Mouse (Mus musculus) lung, embryonic 16.5 days (tissue): ENCODE data around the gene Vps8. TPM values are rescaled to one million over a fixed set of nuclear protein-coding genes. Genes with fewer than 3 reads are reported as not detected.

Experiments
- ATAC-seq: fragments of 200-750 bp; cut with Nextera tagmentation; 2 replicates; pipeline ENCODE4 v1.8.0; 2017; ENCODE audit warnings: low read depth, mild to moderate bottlenecking, moderate library complexity
- H3K27ac ChIP-seq: fragments of 300-500 bp; sonication (generic); 2 replicates; pipeline ENCODE4 v1.5.1; 2014; ENCODE audit warnings: mild to moderate bottlenecking, control low read depth, low read length
- H3K27me3 ChIP-seq: fragments of 300-500 bp; sonication (generic); 2 replicates; pipeline ENCODE4 v1.6.1; 2014; ENCODE audit warnings: low read depth, low read length, mixed read lengths; ENCODE audit not compliant: control insufficient read depth, insufficient read depth
- H3K36me3 ChIP-seq: fragments of 300-500 bp; sonication (generic); 2 replicates; pipeline ENCODE4 v1.6.1; 2014; ENCODE audit warnings: low read length; ENCODE audit not compliant: control insufficient read depth, insufficient read depth
- H3K4me1 ChIP-seq: fragments of 300-500 bp; sonication (generic); replicated peaks from 2 replicates; pipeline ENCODE4 v1.6.1; 2014; ENCODE audit warnings: low read length, mixed read lengths; ENCODE audit not compliant: control insufficient read depth, insufficient read depth
- H3K4me2 ChIP-seq: fragments of 300-500 bp; sonication (generic); 2 replicates; pipeline ENCODE4 v1.6.1; 2014; ENCODE audit warnings: low read depth, low read length, control low read depth
- H3K4me3 ChIP-seq: fragments of 300-500 bp; sonication (generic); 2 replicates; pipeline ENCODE4 v1.5.1; 2014; ENCODE audit warnings: mild to moderate bottlenecking, low read length, control low read depth
- H3K9ac ChIP-seq: fragments of 300-500 bp; sonication (generic); 2 replicates; pipeline ENCODE4 v1.6.1; 2014; ENCODE audit warnings: low read length, control low read depth
- H3K9me3 ChIP-seq: fragments of 300-500 bp; sonication (generic); 2 replicates; pipeline ENCODE4 v1.6.1; 2016; ENCODE audit warnings: low read length; ENCODE audit not compliant: control insufficient read depth
- WGBS: fragments of 180-500 bp; shearing (Covaris S2); extraction: QIAGEN DNeasy Blood & Tissue Kit; methylation state at CpG from one replicate; pipeline ENCODE4 v1.1.7; 2014; 5-methylcytosine and 5-hydroxymethylcytosine counted together
- polyA plus RNA-seq: library from polyadenylated mRNA; unstranded; fragments of >200 nt; fragmentation: Nextera tagmentation; extraction: Ambion mirVana; gene quantifications from 2 replicates; pipeline ENCODE4 v1.2.1, GENCODE M21; 2015

The Vps8 gene
- polyA plus RNA-seq, 1 experiment from 2014 or later = 16.4 TPM

- H3K36me3 ChIP-seq = no peaks in the 10 kb centered on the region
- peaks cover 21% of the 10 kb centered on the region for H3K4me1 ChIP-seq
- no peak overlapping the region for H3K4me3 ChIP-seq
- 44% methylated on average over 11 of the region's 11 CpGs for WGBS
- no peak overlapping the region for H3K9ac ChIP-seq
- H3K27ac ChIP-seq = no peak overlapping the region
- no peak for ATAC-seq
- no peaks in the 10 kb centered on the region for H3K9me3 ChIP-seq
- no peaks in the 10 kb centered on the region for H3K27me3 ChIP-seq
- H3K4me2 ChIP-seq = no peak overlapping the region
Observed at GRCm38 (mm10) chr16:21382152-21382911, 40.6 kb upstream of the Vps8 start.

DNA sequence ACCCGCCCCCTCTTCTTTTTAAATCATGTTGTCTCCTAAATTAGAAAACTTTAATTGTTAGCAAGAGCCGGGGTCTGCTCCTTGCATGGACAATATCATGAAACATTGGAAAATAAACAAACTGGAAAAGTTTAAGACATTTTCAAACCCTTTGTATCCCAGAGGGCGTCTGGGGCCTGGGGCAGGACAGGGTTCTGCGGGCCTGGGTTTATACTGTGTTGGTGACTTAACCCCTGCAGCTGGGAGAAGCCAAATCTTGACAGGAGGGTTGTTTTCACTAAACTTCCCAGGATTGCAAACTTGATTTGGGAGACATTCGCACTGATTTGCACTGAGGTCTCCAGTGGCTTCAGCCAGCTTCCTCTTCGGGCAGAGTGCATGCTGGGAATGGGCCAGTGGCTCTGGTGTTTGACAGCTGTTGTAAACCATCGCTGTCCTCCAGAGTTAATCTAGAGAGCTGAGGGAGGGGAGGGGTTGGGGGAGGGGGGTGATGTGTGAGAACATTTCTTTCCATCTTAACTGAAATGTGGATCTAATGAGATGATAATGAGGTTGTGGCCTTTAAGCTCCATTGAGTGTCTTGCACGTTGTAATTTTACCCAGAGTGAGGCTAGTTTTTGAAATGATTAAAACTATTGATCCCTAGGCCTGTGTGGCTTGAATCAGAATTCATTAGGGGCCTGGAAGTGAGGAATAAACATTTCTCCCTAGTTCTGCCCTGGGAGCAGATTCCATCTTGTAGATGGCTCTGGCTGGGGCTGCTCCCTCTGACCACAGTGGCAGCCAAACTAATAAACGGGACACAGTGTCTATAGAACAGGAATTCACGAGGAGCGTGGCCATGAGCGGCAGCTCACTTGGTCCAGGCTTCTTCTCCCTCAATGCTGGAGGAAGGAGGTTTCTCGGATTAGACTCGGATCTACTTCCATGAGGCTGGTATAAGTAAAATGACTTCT is 36.7 kb upstream of the Vps8 start:
- 40% methylated on average over 14 of the region's 14 CpGs for WGBS
- Histone ChIP-seq H3K9ac (no peak overlapping the region), H3K4me2 (no peak overlapping the region), H3K4me3 (no peak overlapping the region), H3K4me1 (peaks cover 26% of the 10 kb centered on the region), H3K27me3 (no peaks in the 10 kb centered on the region), H3K36me3 (no peaks in the 10 kb centered on the region), H3K9me3 (no peaks in the 10 kb centered on the region), H3K27ac (peak overlapping the region; percentile 89)
- peak; percentile 88 for ATAC-seq

- ATAC-seq = peak; percentile 71
- Histone ChIP-seq H3K4me3 (no peak overlapping the region), H3K4me2 (no peak overlapping the region), H3K36me3 (no peaks in the 10 kb centered on the region), H3K4me1 (peaks cover 29% of the 10 kb centered on the region), H3K27ac (peak overlapping the region; percentile 72), H3K9me3 (no peaks in the 10 kb centered on the region), H3K27me3 (no peaks in the 10 kb centered on the region), H3K9ac (no peak overlapping the region)
- 21% methylated on average over 3 of the region's 3 CpGs for WGBS
Observed at GRCm38 (mm10) chr16:21389316-21389715, 33.6 kb upstream of the Vps8 start.

DNA sequence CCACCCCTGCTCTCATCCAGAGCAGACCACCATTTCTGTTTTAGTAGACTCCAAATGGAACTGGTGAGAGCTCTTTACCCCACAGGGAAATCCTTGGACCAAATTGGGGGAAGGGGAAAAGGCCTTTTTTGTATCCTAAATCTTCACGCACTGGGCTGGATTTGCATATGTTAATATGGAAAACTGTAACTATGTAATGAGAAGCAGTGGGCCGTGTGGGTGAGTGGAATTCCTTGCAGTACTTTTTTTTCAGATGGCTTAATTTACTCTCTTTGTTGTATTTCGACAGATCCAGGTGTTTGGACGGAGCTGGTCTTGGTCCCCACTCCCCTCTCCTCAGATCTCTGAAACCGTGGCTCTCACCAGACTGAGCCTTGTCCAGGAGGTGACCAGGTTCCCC is 32.2 kb upstream of the Vps8 start:
- Histone ChIP-seq H3K4me1 (peaks cover 24% of the 10 kb centered on the region), H3K27me3 (no peaks in the 10 kb centered on the region), H3K4me2 (no peak overlapping the region), H3K36me3 (no peaks in the 10 kb centered on the region), H3K9ac (no peak overlapping the region), H3K4me3 (no peak overlapping the region), H3K9me3 (no peaks in the 10 kb centered on the region), H3K27ac (no peak overlapping the region)
- ATAC-seq = no peak
- 60% methylated on average over 5 of the region's 5 CpGs for WGBS

DNA sequence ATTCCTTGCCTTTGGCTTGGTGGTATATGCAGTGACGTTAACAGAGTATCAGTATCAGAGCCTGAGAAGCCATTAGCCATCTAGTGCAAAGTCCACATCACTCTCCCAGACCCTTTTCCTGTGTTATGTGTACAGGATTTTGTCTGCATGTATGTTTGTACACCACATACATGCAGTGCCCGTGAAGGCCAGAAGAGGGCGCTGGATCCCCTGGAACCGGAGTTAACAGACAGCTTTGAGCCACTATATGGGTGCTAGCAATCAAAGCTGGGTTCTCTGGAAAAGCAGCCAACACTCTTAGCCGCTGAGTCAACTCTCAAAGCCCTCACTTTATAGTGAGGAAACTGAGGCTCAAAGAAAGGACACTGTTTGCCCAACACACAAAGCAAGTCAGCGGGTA is 30.8 kb upstream of the Vps8 start:
- no peak for ATAC-seq
- no peaks in the 10 kb centered on the region for H3K36me3 ChIP-seq
- H3K27ac ChIP-seq = peak overlapping the region; percentile 56
- no peak overlapping the region for H3K4me2 ChIP-seq
- no peaks in the 10 kb centered on the region for H3K9me3 ChIP-seq
- H3K9ac ChIP-seq = no peak overlapping the region
- peaks cover 20% of the 10 kb centered on the region for H3K4me1 ChIP-seq
- 67% methylated on average over 6 of the region's 6 CpGs for WGBS
- H3K4me3 ChIP-seq = no peak overlapping the region
- no peaks in the 10 kb centered on the region for H3K27me3 ChIP-seq

DNA sequence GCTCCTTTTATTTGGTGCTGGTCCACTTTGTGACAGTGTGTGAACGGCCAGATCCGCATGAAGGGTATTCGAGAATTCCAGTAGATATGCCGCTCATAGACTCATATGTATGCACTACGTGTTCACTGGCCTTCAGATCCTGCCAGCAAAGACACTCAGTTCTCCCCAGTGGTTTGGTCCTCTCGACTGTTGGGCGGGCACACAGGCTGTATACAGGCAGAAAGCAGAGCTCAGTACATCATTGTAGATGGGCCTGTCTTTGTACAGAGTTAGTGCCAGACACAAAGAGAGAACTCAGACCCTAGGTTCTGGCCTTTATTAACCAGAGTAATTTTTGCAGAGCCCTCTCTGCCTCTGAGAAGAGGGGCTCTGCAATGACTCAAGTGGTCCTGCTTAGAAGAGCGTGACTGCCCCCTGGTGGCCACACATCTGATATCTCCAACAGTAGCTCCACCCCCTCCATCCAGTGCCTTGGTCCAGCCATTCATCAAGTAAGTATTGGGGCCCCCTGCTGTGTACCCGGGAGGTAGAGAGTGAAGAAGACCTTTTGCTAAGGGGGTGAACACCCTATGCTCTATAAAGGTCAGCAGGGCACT is 30.3 kb upstream of the Vps8 start:
- H3K4me1 ChIP-seq = peaks cover 19% of the 10 kb centered on the region
- H3K9ac ChIP-seq = no peak overlapping the region
- H3K27me3 ChIP-seq = no peaks in the 10 kb centered on the region
- H3K4me3 ChIP-seq = no peak overlapping the region
- ATAC-seq = peak; percentile 80
- H3K27ac ChIP-seq = peak overlapping the region; percentile 56
- WGBS = 31% methylated on average over 9 of the region's 9 CpGs
- H3K36me3 ChIP-seq = no peaks in the 10 kb centered on the region
- H3K9me3 ChIP-seq = no peaks in the 10 kb centered on the region
- no peak overlapping the region for H3K4me2 ChIP-seq

DNA sequence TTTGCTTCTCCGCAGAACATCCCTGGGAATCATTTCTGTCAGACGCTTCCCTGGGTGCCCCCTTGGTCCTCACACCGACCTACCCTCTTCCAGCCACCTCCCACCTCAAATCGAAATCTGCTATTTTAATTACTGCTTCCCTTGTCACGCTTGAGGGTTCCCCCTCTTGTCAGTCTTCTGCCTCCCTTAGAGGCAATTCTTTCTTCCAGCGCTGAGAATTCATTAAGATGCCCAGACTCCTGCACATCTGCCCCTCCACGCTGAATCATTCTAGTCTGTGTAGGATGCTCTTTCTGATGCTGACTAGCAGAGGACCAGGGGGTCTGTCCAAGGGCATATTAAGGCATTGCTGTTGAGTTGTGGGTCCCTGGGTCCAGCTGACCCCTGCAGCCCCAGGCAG is 27.4 kb upstream of the Vps8 start:
- Histone ChIP-seq H3K27ac (no peak overlapping the region), H3K9ac (no peak overlapping the region), H3K4me3 (no peak overlapping the region), H3K9me3 (no peaks in the 10 kb centered on the region), H3K27me3 (no peaks in the 10 kb centered on the region), H3K36me3 (no peaks in the 10 kb centered on the region), H3K4me2 (no peak overlapping the region), H3K4me1 (peaks cover 15% of the 10 kb centered on the region)
- no peak for ATAC-seq
- WGBS = 64% methylated on average over 7 of the region's 7 CpGs

DNA sequence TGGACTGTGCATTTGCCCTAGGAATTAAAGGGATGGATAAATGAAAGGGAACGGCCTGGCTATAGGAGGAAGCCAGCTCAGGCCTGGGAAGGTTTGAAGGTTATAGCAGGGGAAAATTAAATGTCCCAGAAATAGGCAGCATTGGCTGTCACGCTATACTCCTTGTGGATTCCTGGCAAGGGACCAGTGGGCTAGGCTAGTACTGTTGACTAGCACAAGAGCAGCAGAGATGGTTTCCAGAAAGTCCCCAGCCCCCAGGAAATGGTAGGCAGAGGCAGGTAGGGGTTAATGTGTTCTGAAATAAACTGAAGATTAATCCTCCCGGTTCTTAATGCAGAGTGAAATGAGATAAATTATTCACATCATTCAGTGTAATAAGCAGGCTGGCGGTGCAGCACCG is 25.2 kb upstream of the Vps8 start:
- no peaks in the 10 kb centered on the region for H3K36me3 ChIP-seq
- no peak overlapping the region for H3K27ac ChIP-seq
- WGBS = 58% methylated on average over 5 of the region's 5 CpGs
- no peak overlapping the region for H3K4me3 ChIP-seq
- H3K9me3 ChIP-seq = no peaks in the 10 kb centered on the region
- H3K4me1 ChIP-seq = peaks cover 14% of the 10 kb centered on the region
- no peak for ATAC-seq
- H3K27me3 ChIP-seq = no peaks in the 10 kb centered on the region
- H3K9ac ChIP-seq = no peak overlapping the region
- H3K4me2 ChIP-seq = no peak overlapping the region
